Mouse (Mus musculus) heart, embryonic 12.5 days (tissue): ENCODE measurements around the gene Grb7. TPM values are rescaled to one million over a fixed set of nuclear protein-coding genes. Genes with fewer than 3 reads are reported as not detected.

ENCODE experiments used
- ATAC-seq: fragments of 200-750 bp; cut with Nextera tagmentation; 2 replicates; pipeline ENCODE4 v1.8.0; 2017; ENCODE audit warnings: moderate TSS enrichment, moderate library complexity; ENCODE audit not compliant: insufficient number of reproducible peaks, low FRiP score
- H3K27ac ChIP-seq: fragments of 300-500 bp; sonication (generic); 2 replicates; pipeline ENCODE4 v1.5.1; 2016; ENCODE audit warnings: mild to moderate bottlenecking, moderate library complexity; ENCODE audit not compliant: poor library complexity, severe bottlenecking
- H3K27me3 ChIP-seq: fragments of 300-500 bp; sonication (generic); replicated peaks from 2 replicates; pipeline ENCODE4 v1.6.1; 2016; ENCODE audit warnings: mild to moderate bottlenecking, moderate library complexity
- H3K36me3 ChIP-seq: fragments of 300-500 bp; sonication (generic); 2 replicates; pipeline ENCODE4 v1.6.1; 2016; ENCODE audit warnings: mild to moderate bottlenecking, moderate library complexity
- H3K4me1 ChIP-seq: fragments of 300-500 bp; sonication (generic); replicated peaks from 2 replicates; pipeline ENCODE4 v1.6.1; 2016; ENCODE audit warnings: mild to moderate bottlenecking
- H3K4me2 ChIP-seq: fragments of 300-500 bp; sonication (generic); 2 replicates; pipeline ENCODE4 v1.6.1; 2016; ENCODE audit warnings: mild to moderate bottlenecking, moderate library complexity
- H3K4me3 ChIP-seq: fragments of 300-500 bp; sonication (generic); 2 replicates; pipeline ENCODE4 v1.5.1; 2016; ENCODE audit warnings: mild to moderate bottlenecking
- H3K9ac ChIP-seq: fragments of 300-500 bp; sonication (generic); 2 replicates; pipeline ENCODE4 v1.6.1; 2016; ENCODE audit warnings: mild to moderate bottlenecking, moderate library complexity
- H3K9me3 ChIP-seq: fragments of 300-500 bp; sonication (generic); replicated peaks from 2 replicates; pipeline ENCODE4 v1.6.1; 2016; ENCODE audit warnings: mild to moderate bottlenecking, moderate library complexity
- WGBS: fragments of 180-500 bp; shearing (Covaris S2); methylation state at CpG from one replicate; pipeline ENCODE4 v1.1.7; 2016; 5-methylcytosine and 5-hydroxymethylcytosine counted together
- polyA plus RNA-seq: library from polyadenylated mRNA; unstranded; fragments of >200 nt; fragmentation: Nextera tagmentation; extraction: Ambion mirVana; gene quantifications from 2 replicates; pipeline ENCODE4 v1.2.1, GENCODE M21; 2016

Gene Grb7
- polyA plus RNA-seq, 1 experiment from 2014 or later, result 2.1 TPM

DNA sequence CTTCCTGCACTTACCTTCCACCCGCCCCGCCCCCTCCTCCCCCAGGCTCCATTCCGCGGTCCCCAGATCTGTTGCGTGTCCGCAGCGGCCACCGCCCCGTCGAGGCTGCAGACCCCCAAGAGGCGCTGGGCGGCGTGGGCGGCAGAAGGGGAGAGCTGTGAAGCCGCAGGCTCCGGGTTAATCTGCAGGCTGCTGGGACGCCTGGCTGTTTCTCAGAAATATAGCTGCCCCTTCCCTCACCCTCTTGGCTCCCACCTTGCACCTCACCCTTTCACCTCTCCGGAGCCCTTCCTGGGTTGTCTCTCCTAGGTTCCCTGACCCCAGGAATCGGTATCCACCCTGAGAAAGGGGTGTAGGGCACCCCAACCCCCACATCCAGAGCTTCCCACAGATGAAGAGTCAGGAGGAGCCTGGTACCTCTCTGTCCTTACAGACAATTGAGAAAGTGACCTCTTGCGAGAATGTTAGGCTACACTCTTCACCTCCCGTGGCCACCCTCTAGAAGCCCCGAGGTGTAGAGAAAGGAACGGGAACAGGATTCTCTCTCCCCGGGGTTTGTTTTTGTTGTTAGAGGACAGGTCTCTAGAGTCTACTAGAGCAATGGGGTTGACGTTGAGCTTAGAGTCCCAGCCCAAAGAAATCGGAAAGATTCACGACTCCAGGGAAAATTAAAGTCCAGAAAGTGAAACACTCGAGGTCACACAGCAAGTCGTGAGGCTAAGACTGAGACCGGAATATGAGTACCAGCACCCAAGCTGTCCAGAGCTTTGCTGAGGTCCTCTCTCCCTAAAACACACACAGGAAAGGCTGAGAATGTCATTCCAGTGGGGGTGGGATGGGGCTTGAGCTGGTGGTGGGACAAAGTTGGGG, 12.2 kb downstream of the Grb7 start:
- 0 out of 2 replicates have a peak, but pooled peaks have one; percentile 15 for ATAC-seq

DNA sequence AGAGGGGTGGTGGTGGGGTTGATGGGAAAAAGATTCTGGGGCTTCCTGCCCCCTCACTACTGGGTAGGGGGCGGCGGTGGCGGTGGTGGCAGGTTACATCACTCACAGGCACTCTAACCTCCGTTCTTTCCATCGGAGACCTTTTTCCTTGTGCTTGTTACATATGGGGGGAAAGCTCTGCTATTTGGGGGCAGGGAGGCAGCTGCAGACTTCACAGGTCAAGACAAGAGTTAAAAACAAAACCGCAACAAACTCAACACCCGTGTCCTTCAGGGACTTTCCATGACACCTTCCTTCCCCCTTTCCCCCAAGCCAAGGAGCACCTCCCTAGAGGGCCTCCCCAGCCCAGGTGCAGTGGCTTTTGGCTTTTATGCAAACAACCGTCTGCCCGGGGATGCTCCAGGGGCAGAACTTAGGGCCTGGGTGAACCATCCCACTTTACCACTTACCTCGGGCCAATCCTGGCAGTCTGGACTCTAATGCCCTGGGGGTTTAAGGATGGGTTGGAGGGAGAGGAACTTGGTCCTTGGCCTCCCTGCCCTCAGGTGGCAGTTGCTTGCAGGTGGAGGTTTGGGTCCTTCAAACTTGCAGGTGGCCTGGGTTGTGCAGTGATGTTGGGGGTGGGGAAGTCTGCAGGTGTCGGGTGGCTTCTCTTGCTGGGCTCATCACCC, 13.0 kb downstream of the Grb7 start:
- Histone ChIP-seq H3K36me3 (no peaks in the 10 kb centered on the region), H3K9ac (no peak overlapping the region), H3K9me3 (no peaks in the 10 kb centered on the region), H3K4me3 (no peak overlapping the region), H3K27ac (no peak overlapping the region), H3K4me1 (peaks cover 4% of the 10 kb centered on the region; the same call in 1 of the 2 replicates), H3K27me3 (peaks cover 46% of the 10 kb centered on the region), H3K4me2 (no peak overlapping the region)
- ATAC-seq, result no peak
- WGBS, result 17% methylated on average over 11 of the region's 11 CpGs

More for the DNA sequence above, 12.2 kb downstream of the Grb7 start:
- Histone ChIP-seq H3K4me2 (peak overlapping the region; percentile 98), H3K36me3 (no peaks in the 10 kb centered on the region), H3K9me3 (no peaks in the 10 kb centered on the region), H3K27ac (no peak overlapping the region), H3K27me3 (peaks cover 43% of the 10 kb centered on the region), H3K9ac (peak overlapping the region; percentile 72), H3K4me3 (peak overlapping the region; percentile 68), H3K4me1 (peaks cover 4% of the 10 kb centered on the region; the same call in 1 of the 2 replicates)
- 3% methylated on average over 30 of the region's 30 CpGs for WGBS

DNA sequence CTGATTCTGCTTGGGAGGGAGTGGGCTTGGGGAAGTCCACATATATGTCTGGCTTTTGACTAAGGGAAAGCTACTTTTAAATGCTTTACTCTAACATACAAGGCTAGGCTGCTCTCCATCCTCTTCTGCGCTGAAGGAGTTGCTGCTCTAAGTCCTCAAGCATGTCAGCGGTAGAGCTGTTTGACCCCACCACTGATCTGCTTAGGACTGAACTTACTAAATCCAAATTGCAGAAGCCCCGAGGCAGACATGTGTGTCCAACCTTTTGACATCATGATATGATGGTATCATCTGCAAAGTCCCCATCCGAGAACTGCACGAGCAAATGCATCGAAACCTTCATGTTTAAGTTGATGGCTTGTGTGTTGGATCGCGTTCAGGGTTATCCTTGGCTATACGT, 13.7 kb downstream of the Grb7 start:
- H3K27me3 ChIP-seq, result peaks cover 53% of the 10 kb centered on the region
- no peak overlapping the region for H3K27ac ChIP-seq
- H3K4me3 ChIP-seq, result no peak overlapping the region
- H3K9me3 ChIP-seq, result no peaks in the 10 kb centered on the region
- no peak for ATAC-seq
- WGBS, result 77% methylated on average over 9 of the region's 9 CpGs
- H3K9ac ChIP-seq, result no peak overlapping the region
- no peaks in the 10 kb centered on the region for H3K36me3 ChIP-seq
- H3K4me1 ChIP-seq, result peaks cover 4% of the 10 kb centered on the region; the same call in 1 of the 2 replicates
- no peak overlapping the region for H3K4me2 ChIP-seq

DNA sequence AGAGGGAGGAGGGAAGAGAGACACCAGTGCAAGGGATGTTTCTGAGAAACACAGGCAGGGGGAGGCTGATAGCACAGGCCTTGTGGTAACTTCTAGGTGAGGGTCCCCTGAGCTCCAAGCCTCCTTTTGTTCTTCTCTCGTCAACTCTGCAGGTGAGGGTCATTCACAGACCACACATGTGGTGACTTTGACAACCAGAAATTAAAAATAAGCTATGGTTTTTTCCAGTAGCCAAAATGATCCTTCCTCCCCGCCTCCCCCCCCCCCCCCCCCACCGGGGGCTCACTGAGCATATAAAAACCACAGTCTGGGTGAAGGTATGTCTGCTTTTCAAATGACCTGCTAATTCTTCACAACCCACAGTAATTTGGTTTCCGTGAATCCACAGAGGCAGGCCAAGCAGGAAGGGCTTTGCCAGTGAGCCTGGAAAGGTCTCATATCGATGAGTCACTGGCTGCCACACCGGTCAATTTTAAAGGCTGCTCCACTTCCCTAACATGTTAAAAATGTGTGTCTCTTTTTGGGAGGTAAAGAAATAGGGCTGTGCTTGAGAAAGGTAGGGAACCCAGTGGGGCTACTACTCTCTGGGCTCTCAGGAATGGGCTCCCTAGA, 15.0 kb downstream of the Grb7 start:
- ATAC-seq, result no peak
- no peak overlapping the region for H3K4me2 ChIP-seq
- peaks cover 4% of the 10 kb centered on the region; the same call in 1 of the 2 replicates for H3K4me1 ChIP-seq
- no peaks in the 10 kb centered on the region for H3K36me3 ChIP-seq
- no peaks in the 10 kb centered on the region for H3K9me3 ChIP-seq
- H3K27me3 ChIP-seq, result peaks cover 60% of the 10 kb centered on the region
- no peak overlapping the region for H3K9ac ChIP-seq
- WGBS, result 55% methylated on average over 6 of the region's 6 CpGs
- H3K4me3 ChIP-seq, result no peak overlapping the region
- H3K27ac ChIP-seq, result no peak overlapping the region

DNA sequence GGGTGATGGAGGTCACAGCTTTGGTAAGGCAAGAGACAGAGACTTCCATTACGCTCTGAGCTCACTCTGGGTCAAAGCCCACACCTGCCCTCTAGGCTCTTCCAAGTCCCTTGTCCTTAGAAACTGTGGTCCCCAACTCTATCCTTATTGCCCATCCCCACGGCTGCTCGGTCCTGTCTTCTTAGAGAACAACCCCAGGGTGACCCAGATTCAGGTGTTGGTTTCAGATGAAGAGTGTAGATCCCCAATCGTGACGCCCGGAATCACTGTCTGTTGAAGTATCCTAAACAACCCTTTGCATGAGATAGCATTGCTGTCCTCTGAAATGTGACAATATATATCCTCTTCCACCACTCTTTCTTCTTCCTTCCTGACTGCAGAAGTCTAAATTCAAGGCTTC, 16.1 kb downstream of the Grb7 start:
- Histone ChIP-seq H3K4me2 (no peak overlapping the region), H3K27ac (no peak overlapping the region), H3K9ac (no peak overlapping the region), H3K4me3 (no peak overlapping the region), H3K36me3 (no peaks in the 10 kb centered on the region), H3K9me3 (no peaks in the 10 kb centered on the region), H3K27me3 (peaks cover 65% of the 10 kb centered on the region), H3K4me1 (no peaks in the 10 kb centered on the region; the same call in 1 of the 2 replicates)
- ATAC-seq, result no peak
- WGBS, result 83% methylated on average over 6 of the region's 6 CpGs

DNA sequence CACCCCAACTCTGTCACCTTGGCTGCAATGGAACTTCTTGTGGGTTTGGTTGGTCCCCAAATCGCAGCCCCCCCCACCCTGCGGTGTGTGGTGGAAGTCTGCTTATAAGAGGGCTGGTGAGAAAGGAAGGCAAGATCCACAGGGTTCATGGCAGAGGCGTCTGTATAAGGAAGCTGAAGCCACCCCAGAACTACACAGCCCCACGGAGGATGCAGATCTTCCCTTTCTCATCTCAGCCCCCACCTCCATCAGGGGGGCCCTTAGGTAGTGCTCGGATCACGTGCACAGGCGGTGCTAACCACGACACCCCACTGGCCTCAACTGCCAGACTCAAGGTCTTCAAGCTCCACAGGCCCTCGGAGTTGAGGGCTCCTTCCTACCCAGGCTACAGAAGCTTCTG, 17.7 kb downstream of the Grb7 start:
- H3K36me3 ChIP-seq, result no peaks in the 10 kb centered on the region
- H3K4me3 ChIP-seq, result no peak overlapping the region
- no peaks in the 10 kb centered on the region for H3K4me1 ChIP-seq
- H3K27me3 ChIP-seq, result peaks cover 54% of the 10 kb centered on the region
- ATAC-seq, result no peak
- WGBS, result 75% methylated on average over 9 of the region's 9 CpGs
- no peaks in the 10 kb centered on the region for H3K9me3 ChIP-seq
- H3K4me2 ChIP-seq, result no peak overlapping the region
- H3K9ac ChIP-seq, result no peak overlapping the region
- no peak overlapping the region for H3K27ac ChIP-seq

DNA sequence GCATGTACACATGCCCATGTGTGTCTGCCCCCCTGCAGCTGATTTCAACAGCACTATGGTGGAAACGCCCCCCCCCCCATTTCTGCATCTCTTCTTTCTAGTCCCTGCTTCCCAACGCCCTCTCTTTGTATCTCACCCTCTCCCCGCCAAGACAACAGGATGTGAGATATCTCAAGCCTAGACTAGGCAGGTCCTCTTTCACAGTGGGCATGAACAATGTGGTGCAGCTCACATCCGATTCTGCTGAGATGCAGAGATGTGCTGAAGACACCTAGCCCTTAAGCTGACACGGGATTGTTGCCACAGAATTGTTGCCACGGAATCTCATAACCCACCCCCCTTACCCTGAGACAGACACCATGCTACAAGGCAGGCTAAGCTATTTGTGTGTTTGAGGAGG, 18.3 kb downstream of the Grb7 start:
- ATAC-seq, result no peak
- Histone ChIP-seq H3K4me2 (no peak overlapping the region), H3K4me3 (no peak overlapping the region), H3K9ac (no peak overlapping the region), H3K36me3 (no peaks in the 10 kb centered on the region), H3K27me3 (peaks cover 48% of the 10 kb centered on the region), H3K4me1 (no peaks in the 10 kb centered on the region), H3K27ac (no peak overlapping the region), H3K9me3 (no peaks in the 10 kb centered on the region)
- WGBS, result 65% methylated on average over 6 of the region's 6 CpGs

DNA sequence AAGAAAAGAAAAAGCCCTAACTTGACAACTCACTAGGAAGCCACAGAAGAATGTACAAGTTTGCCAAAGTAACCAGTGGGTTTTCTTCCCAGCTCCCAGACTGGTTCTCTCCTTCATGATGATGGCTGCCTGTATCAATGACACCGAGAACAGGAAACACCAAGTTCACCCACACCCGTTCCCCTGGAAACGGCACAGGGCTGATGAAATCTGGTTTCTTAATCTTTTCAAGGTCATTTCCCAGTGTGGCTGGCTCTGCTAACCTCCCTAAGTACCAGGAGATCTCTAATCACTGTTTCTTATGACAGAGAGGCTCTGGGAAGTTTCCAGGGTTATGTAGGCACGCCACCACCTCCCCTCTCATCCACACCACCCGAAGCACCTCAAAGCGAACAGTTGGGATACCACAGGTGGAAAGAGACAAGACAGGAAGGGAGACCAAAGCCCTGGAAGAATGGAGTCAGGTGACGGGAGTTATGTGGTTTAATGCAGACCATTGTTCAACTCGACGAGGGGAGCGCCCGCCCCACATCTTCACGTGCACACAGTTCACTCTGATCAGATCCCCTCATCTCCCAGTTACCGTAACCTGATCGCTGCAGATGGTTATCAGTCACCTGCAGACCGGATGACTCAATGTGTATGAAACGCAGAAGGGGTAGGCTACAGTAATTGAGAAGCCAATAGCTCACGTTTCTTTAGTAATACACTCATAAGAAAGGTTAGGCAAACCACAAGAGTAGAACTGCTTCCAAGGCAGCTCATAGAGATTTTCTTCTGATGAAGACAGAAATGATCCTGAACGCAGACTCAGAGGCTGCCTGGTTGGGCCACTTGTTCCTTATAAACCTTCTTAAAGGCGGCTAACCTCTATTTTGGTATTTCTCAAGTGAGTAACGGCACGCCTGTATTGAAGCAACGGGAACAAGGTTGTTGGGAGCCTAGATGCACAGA, 23.8 kb downstream of the Grb7 start:
- 0 out of 2 replicates have a peak, but pooled peaks cover 4% of the 10 kb centered on the region for H3K4me1 ChIP-seq
- no peak overlapping the region for H3K27ac ChIP-seq
- no peak overlapping the region for H3K9ac ChIP-seq
- no peaks in the 10 kb centered on the region for H3K9me3 ChIP-seq
- no peak overlapping the region for H3K4me2 ChIP-seq
- no peak overlapping the region for H3K4me3 ChIP-seq
- peaks cover 25% of the 10 kb centered on the region for H3K27me3 ChIP-seq
- 69% methylated on average over 22 of the region's 22 CpGs for WGBS
- ATAC-seq, result no peak
- no peaks in the 10 kb centered on the region for H3K36me3 ChIP-seq

DNA sequence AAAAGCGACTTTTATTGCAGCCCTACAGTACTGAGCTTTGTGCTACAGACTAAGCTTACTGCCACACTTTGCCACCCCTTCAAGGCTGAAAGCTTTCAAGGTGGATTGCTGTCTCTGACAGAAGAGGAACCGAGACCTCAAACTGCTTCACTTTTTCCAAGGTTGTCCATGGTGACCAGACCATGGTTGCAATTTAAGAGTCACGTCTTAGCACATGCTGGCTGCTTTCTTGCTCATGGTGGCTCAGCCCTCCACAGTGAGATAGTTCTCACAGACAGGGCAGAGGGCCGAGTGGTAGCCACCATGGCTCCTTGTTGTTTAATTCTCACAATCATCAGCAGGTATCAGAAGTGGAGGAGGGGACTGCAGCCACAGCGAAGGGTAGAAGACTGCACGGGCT, 24.6 kb downstream of the Grb7 start:
- no peaks in the 10 kb centered on the region for H3K9me3 ChIP-seq
- no peaks in the 10 kb centered on the region for H3K36me3 ChIP-seq
- peaks cover 22% of the 10 kb centered on the region for H3K27me3 ChIP-seq
- no peak overlapping the region for H3K27ac ChIP-seq
- 62% methylated on average over 6 of the region's 6 CpGs for WGBS
- no peak for ATAC-seq
- H3K9ac ChIP-seq, result no peak overlapping the region
- H3K4me2 ChIP-seq, result no peak overlapping the region
- 0 out of 2 replicates have a peak, but pooled peaks cover 4% of the 10 kb centered on the region for H3K4me1 ChIP-seq
- H3K4me3 ChIP-seq, result no peak overlapping the region

DNA sequence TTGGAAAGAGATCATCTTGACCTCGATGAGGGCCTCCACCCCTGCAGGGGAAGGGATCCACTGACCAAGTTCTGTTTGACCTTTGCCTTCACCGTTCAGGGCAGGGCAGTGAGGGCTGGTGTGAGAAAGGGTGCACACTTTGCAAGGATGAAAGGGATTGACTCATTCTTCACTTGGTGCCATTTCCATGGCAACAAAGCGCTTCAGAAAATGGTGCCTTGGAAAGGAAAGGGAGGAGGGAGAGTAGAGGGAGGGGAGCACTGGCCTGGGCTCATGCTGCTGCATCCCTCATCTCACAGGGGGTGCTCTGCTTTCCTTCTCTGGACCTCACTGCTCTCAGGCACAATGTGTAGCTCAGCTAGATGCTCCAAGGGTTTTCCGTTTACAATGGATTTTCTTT, 26.5 kb downstream of the Grb7 start:
- no peak for ATAC-seq
- Histone ChIP-seq H3K4me3 (no peak overlapping the region), H3K9me3 (no peaks in the 10 kb centered on the region), H3K36me3 (no peaks in the 10 kb centered on the region), H3K27me3 (peaks cover 14% of the 10 kb centered on the region), H3K4me2 (no peak overlapping the region), H3K27ac (no peak overlapping the region), H3K9ac (no peak overlapping the region), H3K4me1 (peaks cover 7% of the 10 kb centered on the region; the same call in 1 of the 2 replicates)
- WGBS, result 67% methylated on average over 4 of the region's 4 CpGs
